Mouse (Mus musculus) stomach, embryonic 15.5 days (tissue): ENCODE measurements around the gene Kif2c. TPM values are rescaled to one million over a fixed set of nuclear protein-coding genes. Genes with fewer than 3 reads are reported as not detected.

Experiments used
- ATAC-seq: fragments of 200-750 bp; cut with Nextera tagmentation; 2 replicates; pipeline ENCODE4 v1.8.0; 2017; ENCODE audit warnings: low read depth, moderate number of reproducible peaks, moderate TSS enrichment; ENCODE audit not compliant: insufficient read depth, low FRiP score
- H3K27ac ChIP-seq: fragments of 300-500 bp; sonication (generic); 2 replicates; pipeline ENCODE4 v1.5.1; 2015; ENCODE audit warnings: mild to moderate bottlenecking, inconsistent platforms
- H3K27me3 ChIP-seq: fragments of 300-500 bp; sonication (generic); replicated peaks from 2 replicates; pipeline ENCODE4 v1.6.1; 2015; ENCODE audit warnings: inconsistent platforms
- H3K36me3 ChIP-seq: fragments of 300-500 bp; sonication (generic); 2 replicates; pipeline ENCODE4 v1.6.1; 2015; ENCODE audit warnings: inconsistent platforms
- H3K4me1 ChIP-seq: fragments of 300-500 bp; sonication (generic); 2 replicates; pipeline ENCODE4 v1.6.1; 2015; ENCODE audit warnings: inconsistent platforms
- H3K4me2 ChIP-seq: fragments of 300-500 bp; sonication (generic); 2 replicates; pipeline ENCODE4 v1.6.1; 2015; ENCODE audit warnings: mild to moderate bottlenecking, inconsistent platforms
- H3K4me3 ChIP-seq: fragments of 300-500 bp; sonication (generic); replicated peaks from 2 replicates; pipeline ENCODE4 v1.5.1; 2015; ENCODE audit warnings: inconsistent platforms
- H3K9ac ChIP-seq: fragments of 300-500 bp; sonication (generic); 2 replicates; pipeline ENCODE4 v1.6.1; 2015; ENCODE audit warnings: inconsistent platforms
- H3K9me3 ChIP-seq: fragments of 300-500 bp; sonication (generic); 2 replicates; pipeline ENCODE4 v1.6.1; 2016; ENCODE audit warnings: inconsistent platforms
- WGBS: fragments of 180-500 bp; shearing (Covaris S2); methylation state at CpG from one replicate; pipeline ENCODE4 v1.1.7; 2015; 5-methylcytosine and 5-hydroxymethylcytosine counted together
- polyA plus RNA-seq: library from polyadenylated mRNA; unstranded; fragments of >200 nt; fragmentation: Nextera tagmentation; extraction: Ambion mirVana; gene quantifications from 2 replicates; pipeline ENCODE4 v1.2.1, GENCODE M21; 2015

The Kif2c gene
- polyA plus RNA-seq, 1 experiment from 2014 or later, result 40.4 TPM

DNA sequence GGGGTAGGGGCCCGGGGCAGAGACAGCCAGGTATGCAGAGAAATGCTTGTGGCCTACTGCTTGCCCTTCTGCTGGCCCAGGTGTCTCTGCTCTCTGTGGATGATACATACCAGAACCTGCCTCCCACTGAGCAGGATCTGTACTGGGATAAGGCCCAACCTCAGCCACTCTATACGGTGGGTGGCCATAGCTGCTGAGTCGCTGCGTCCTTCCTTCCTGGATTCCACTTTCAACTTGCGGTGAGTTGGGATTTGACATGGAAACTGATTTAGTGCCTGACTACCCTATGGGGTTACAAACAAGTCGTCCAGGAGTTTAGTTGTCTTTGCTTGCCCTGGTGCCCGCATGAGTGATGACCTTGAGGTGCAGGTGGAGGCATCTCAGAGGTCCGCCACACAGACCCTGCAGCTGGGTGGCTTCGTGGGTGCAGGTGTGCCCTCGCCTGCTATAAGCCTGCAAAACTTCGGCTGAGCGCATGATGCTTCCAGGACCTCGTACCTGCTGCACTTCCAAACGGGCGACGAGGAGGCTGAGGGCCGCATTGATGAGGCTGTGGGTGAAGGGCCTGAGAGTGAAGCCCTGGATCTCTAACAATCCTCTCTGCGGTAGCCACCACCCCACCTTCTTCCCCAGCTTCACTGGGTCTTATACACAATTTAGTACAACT, 34.3 kb downstream of the Kif2c start:
- no peak; the same call in 1 of the 2 replicates for ATAC-seq
- 70% methylated on average over 18 of the region's 18 CpGs for WGBS
- H3K27ac ChIP-seq, result no peak overlapping the region

GRCm38 (mm10) chr4:117146176-117146575, 36.3 kb downstream of the Kif2c start:
- peaks cover 12% of the 10 kb centered on the region for H3K36me3 ChIP-seq
- no peak for ATAC-seq
- 0 out of 2 replicates have a peak, but pooled peaks cover 2% of the 10 kb centered on the region for H3K4me1 ChIP-seq
- 27% methylated on average over 15 of the region's 15 CpGs for WGBS
- H3K27me3 ChIP-seq, result no peaks in the 10 kb centered on the region
- no peak overlapping the region for H3K4me2 ChIP-seq
- no peak overlapping the region for H3K4me3 ChIP-seq
- no peak overlapping the region for H3K27ac ChIP-seq
- H3K9me3 ChIP-seq, result no peaks in the 10 kb centered on the region
- no peak overlapping the region for H3K9ac ChIP-seq

More for the DNA sequence above, 34.3 kb downstream of the Kif2c start:
- Histone ChIP-seq H3K36me3 (peaks cover 29% of the 10 kb centered on the region), H3K4me2 (no peak overlapping the region), H3K4me3 (no peak overlapping the region), H3K9me3 (no peaks in the 10 kb centered on the region), H3K27me3 (no peaks in the 10 kb centered on the region), H3K4me1 (peaks cover 11% of the 10 kb centered on the region; the same call in 1 of the 2 replicates), H3K9ac (no peak overlapping the region)

DNA sequence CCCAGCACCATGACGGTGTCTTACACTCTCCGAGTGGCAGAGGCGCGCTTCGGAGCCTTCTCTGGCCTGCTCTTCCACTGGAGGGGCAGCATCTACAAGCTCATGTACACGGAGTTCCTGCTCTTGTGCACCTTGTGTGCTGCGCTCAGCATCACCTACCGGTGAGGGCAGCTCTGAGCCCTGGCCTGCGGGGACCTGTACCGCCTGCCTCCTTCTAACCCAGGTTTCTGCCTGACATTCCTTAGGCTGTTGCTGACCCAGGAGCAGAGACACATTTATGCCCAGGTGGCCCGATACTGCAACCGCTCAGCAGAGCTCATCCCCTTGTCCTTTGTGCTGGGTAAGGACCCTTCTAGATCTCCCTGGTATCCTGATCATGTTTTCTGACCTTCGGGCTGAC, 37.2 kb downstream of the Kif2c start:
- H3K4me3 ChIP-seq, result no peak overlapping the region
- 0 out of 2 replicates have a peak, but pooled peaks cover under 1% of the 10 kb centered on the region for H3K4me1 ChIP-seq
- peaks cover 3% of the 10 kb centered on the region; the same call in 1 of the 2 replicates for H3K36me3 ChIP-seq
- WGBS, result 85% methylated on average over 13 of the region's 13 CpGs
- no peaks in the 10 kb centered on the region for H3K27me3 ChIP-seq
- ATAC-seq, result no peak
- H3K9ac ChIP-seq, result no peak overlapping the region
- no peak overlapping the region for H3K4me2 ChIP-seq
- H3K9me3 ChIP-seq, result no peaks in the 10 kb centered on the region
- no peak overlapping the region for H3K27ac ChIP-seq

DNA sequence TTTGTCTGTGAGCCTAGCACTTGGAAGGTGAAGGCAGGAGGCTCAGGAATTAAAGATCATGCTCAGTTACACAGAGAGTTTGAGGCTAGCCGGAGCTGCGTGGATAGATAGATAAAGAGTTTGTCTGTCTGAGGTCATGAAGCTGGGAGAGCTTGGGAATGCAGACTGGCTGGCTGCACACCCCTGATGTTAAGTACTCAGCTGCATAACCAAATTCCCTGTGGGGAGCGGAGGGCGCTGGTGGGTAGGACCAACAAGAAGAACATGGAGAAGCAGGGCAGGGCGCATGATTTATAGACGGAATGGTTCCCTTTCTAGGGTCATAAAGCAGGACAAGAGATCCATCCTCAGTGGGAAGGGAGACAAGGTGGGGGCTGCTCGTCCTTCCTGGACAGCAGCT, 39.4 kb downstream of the Kif2c start:
- Histone ChIP-seq H3K4me2 (no peak overlapping the region), H3K9me3 (no peaks in the 10 kb centered on the region), H3K36me3 (no peaks in the 10 kb centered on the region), H3K4me1 (no peaks in the 10 kb centered on the region), H3K9ac (no peak overlapping the region), H3K27me3 (no peaks in the 10 kb centered on the region), H3K27ac (no peak overlapping the region), H3K4me3 (no peak overlapping the region)
- ATAC-seq, result no peak
- 51% methylated on average over 7 of the region's 7 CpGs for WGBS

DNA sequence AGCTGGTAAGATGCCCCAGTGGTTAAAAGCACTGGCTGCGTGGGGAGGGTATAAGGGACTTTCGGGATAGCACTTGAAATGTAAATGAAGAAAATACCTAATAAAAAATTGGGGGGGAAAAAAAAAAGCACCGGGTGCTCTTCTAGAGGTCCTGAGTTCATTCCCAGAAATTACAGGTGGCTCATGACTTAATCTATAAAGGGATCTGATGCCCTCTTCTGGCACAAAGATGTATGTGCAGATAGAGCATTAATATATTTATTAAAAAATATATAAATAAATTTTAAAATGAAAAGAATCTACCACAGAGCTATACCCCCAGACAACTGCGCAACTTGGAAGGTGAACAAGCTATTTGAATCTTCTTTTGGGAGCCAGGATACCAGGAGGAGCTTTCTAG, 41.8 kb downstream of the Kif2c start:
- 40% methylated on average over 4 of the region's 4 CpGs for WGBS
- Histone ChIP-seq H3K9me3 (no peaks in the 10 kb centered on the region), H3K4me2 (no peak overlapping the region), H3K9ac (no peak overlapping the region), H3K27me3 (no peaks in the 10 kb centered on the region), H3K4me3 (no peak overlapping the region), H3K27ac (no peak overlapping the region), H3K4me1 (no peaks in the 10 kb centered on the region), H3K36me3 (no peaks in the 10 kb centered on the region)
- no peak for ATAC-seq

DNA sequence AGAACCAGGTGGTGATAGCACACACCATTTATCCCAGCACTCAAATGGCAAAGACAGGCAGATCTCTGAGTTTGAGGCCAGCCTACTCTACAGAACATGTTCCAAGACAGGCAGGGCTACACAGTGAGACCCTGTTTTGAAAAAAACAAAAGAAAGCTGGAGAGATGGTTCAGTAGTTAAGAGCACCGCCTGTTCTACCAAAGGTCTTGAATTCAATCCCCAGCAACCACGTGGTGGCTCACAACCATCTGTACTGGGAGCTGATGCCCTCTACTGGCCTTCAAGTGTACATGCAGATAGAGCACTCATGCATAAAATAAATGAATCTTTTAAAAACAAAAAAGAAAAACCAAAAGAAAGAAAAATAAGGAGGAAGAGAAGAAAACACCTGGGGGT, 43.2 kb downstream of the Kif2c start:
- H3K9me3 ChIP-seq, result no peaks in the 10 kb centered on the region
- no peak overlapping the region for H3K27ac ChIP-seq
- no peak overlapping the region for H3K4me3 ChIP-seq
- no peak for ATAC-seq
- no peak overlapping the region for H3K4me2 ChIP-seq
- H3K27me3 ChIP-seq, result no peaks in the 10 kb centered on the region
- 0% methylated on average over 2 of the region's 2 CpGs for WGBS
- H3K9ac ChIP-seq, result no peak overlapping the region
- peaks cover 4% of the 10 kb centered on the region; the same call in 1 of the 2 replicates for H3K4me1 ChIP-seq
- no peaks in the 10 kb centered on the region for H3K36me3 ChIP-seq

DNA sequence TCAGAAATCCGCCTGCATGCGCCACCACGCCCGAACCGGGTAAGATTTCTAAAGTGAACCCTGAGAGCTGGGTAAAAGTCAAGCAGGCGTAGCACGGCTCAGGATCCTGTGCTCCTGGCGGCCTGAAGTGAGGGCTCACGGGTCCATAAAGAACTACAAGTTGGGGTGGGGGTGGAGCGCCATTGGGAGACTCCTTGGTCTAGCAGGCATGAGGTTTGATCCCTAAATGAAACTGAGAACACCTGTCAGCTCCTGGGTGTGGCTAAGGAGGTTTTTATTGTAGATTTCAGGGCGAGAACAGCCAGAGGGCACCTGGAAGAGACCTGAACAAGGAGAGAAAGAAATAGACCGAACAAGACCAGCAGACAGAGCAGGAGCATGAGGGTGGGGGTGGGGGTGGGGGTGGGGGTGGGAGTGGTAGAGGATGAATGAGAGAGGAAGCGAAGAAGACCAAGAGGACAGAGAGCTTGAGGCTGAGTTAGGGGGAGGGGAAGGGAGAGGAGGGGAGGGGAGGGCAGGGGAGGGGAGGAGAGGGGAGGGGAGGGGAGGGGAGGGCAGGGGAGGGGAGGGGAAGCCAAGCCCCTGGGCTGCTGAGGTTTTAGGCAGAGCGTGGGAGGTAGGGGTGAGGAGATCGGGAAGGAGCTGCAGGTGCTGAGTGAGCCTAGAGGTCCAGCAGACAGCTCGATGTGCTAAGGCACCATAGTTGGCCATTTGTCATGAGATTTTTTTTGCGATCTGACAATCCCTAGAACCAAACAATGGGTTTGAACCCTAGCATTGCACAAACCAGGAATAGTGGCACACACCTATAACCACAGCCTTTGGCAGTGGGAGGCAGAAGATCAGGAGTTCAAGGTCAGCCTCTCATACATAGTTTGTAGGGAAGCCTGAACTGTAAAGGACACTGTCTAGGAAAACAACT, 43.9 kb downstream of the Kif2c start:
- WGBS, result 64% methylated on average over 16 of the region's 17 CpGs
- no peak for ATAC-seq
- Histone ChIP-seq H3K4me2 (no peak overlapping the region), H3K9ac (no peak overlapping the region), H3K36me3 (no peaks in the 10 kb centered on the region), H3K9me3 (no peaks in the 10 kb centered on the region), H3K4me3 (no peak overlapping the region), H3K4me1 (peaks cover 6% of the 10 kb centered on the region; the same call in 1 of the 2 replicates), H3K27ac (no peak overlapping the region), H3K27me3 (no peaks in the 10 kb centered on the region)

GRCm38 (mm10) chr4:117136034-117136433, 46.4 kb downstream of the Kif2c start:
- Histone ChIP-seq H3K27ac (peak overlapping the region; percentile 75; the same call in 1 of the 2 replicates), H3K27me3 (peaks cover 9% of the 10 kb centered on the region; the same call in 1 of the 2 replicates), H3K36me3 (no peaks in the 10 kb centered on the region), H3K4me3 (no peak overlapping the region), H3K4me1 (peaks cover 20% of the 10 kb centered on the region), H3K9me3 (no peaks in the 10 kb centered on the region), H3K4me2 (no peak overlapping the region), H3K9ac (no peak overlapping the region)
- 24% methylated on average over 8 of the region's 8 CpGs for WGBS
- peak; percentile 59 for ATAC-seq

DNA sequence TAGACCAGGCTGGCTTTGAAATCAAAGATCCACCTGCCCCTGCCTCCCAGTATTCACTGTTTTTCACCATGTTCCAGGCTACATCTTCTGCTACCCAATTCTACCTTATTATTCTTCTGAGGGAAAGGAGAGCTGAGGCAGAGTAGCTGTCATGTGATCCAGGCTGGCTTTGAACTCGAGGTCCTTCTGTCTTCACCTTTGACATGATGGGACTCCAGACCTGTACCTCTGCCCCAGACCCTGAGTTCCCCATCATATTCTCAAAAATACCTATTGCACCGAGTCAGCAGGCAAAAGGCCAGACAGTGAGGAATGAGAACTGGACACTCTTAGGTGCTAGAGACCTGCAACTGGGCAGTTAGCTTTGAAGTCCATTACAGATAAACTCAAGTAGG, 47.8 kb downstream of the Kif2c start:
- H3K9me3 ChIP-seq, result no peaks in the 10 kb centered on the region
- H3K36me3 ChIP-seq, result no peaks in the 10 kb centered on the region
- no peak overlapping the region for H3K9ac ChIP-seq
- no peak overlapping the region for H3K27ac ChIP-seq
- no peak overlapping the region for H3K4me3 ChIP-seq
- peaks cover 20% of the 10 kb centered on the region for H3K4me1 ChIP-seq
- 25% methylated on average over 2 of the region's 2 CpGs for WGBS
- ATAC-seq, result no peak
- H3K4me2 ChIP-seq, result peak overlapping the region; percentile 97; the same call in 1 of the 2 replicates
- peaks cover 9% of the 10 kb centered on the region; the same call in 1 of the 2 replicates for H3K27me3 ChIP-seq

GRCm38 (mm10) chr4:117133817-117134600, 48.4 kb downstream of the Kif2c start, which contains the start of gene Plk3:
Plk3 (minus strand) TSS chr4:117133963.
- no peak within 1 kb of the TSS for H3K27ac ChIP-seq
- peaks cover 3% of the 10 kb centered on the region; the same call in 1 of the 2 replicates for H3K36me3 ChIP-seq
- peak within 1 kb of the TSS; percentile 86 for H3K9ac ChIP-seq
- ATAC-seq, result peak; percentile 86
- no peaks in the 10 kb centered on the region for H3K9me3 ChIP-seq
- H3K27me3 ChIP-seq, result peaks cover 9% of the 10 kb centered on the region; the same call in 1 of the 2 replicates
- peak within 1 kb of the TSS; percentile 97 for H3K4me2 ChIP-seq
- peaks cover 20% of the 10 kb centered on the region for H3K4me1 ChIP-seq
- peak within 1 kb of the TSS; percentile 67 for H3K4me3 ChIP-seq
- 2% methylated on average over 48 of the region's 48 CpGs for WGBS

- Histone ChIP-seq H3K9ac (peak overlapping the region; percentile 86), H3K4me2 (peak overlapping the region; percentile 97), H3K9me3 (no peaks in the 10 kb centered on the region), H3K4me3 (peak overlapping the region; percentile 67), H3K4me1 (peaks cover 20% of the 10 kb centered on the region), H3K27ac (no peak overlapping the region), H3K36me3 (peaks cover 7% of the 10 kb centered on the region; the same call in 1 of the 2 replicates), H3K27me3 (peaks cover 9% of the 10 kb centered on the region; the same call in 1 of the 2 replicates)
- WGBS, result under 1% methylated on average over 42 of the region's 42 CpGs
- 0 out of 2 replicates have a peak, but pooled peaks have one; percentile 1 for ATAC-seq
These were observed 49.1 kb downstream of the Kif2c start for GRCm38 (mm10) chr4:117133366-117133796.
